Mouse (Mus musculus) B cell, adult 67 days (primary cell): Measurements from ENCODE around the gene Ndst2. TPM values are rescaled to one million over a fixed set of nuclear protein-coding genes. Genes with fewer than 3 reads are reported as not detected.

Source experiments
- total RNA-seq, 2 experiments: library from RNA; stranded (reverse); gene quantifications; 4 replicates each; pipeline ENCODE4 v1.2.4; 2023

Ndst2 gene
- total RNA-seq = 10 to 100 TPM; 60.4 to 71.2 TPM

GRCm38 (mm10) chr14:20733952-20734774, at the start of gene Ndst2:
TSS of gene Ndst2 (minus strand) at chr14:20734562.

GRCm38 (mm10) chr14:20707201-20708190, 26.9 kb downstream of the Ndst2 start, which contains the start of gene Zswim8:
TSS of gene Zswim8 (plus strand) at chr14:20707552.

GRCm38 (mm10) chr14:20702741-20703381, 31.5 kb downstream of the Ndst2 start, which contains the start of gene Chchd1:
TSS of gene Chchd1 (plus strand) at chr14:20703006.

GRCm38 (mm10) chr14:20694884-20695760, 39.2 kb downstream of the Ndst2 start, which contains the start of gene Fut11:
TSS of gene Fut11 (plus strand) at chr14:20694968.

GRCm38 (mm10) chr14:20674064-20674833, 60.1 kb downstream of the Ndst2 start, which contains the start of gene Sec24c:
TSS of gene Sec24c (plus strand) at chr14:20674308.

Other genes starting within 250 kb of the Ndst2 start
- 1 to 10 TPM; 5.6 to 8.4 TPM for gene Mss51, start 237.7 kb downstream of the Ndst2 start, total RNA-seq
- 100 to 1,000 TPM; 109 to 120 TPM for gene Ppp3cb, start 188.0 kb downstream of the Ndst2 start, total RNA-seq
- gene Usp54, start 93.5 kb downstream of the Ndst2 start, total RNA-seq = 1 to 10 TPM; 5.1 to 5.2 TPM
- gene Myoz1, start 78.0 kb downstream of the Ndst2 start, total RNA-seq = not detected
- not detected for gene Synpo2l, start 66.2 kb downstream of the Ndst2 start, total RNA-seq
- gene Sec24c, start 60.3 kb downstream of the Ndst2 start, total RNA-seq = 100 to 1,000 TPM; 260 to 268 TPM
- 10 to 100 TPM in 1 of 2 experiments, 1 to 10 TPM in 1; 9.5 to 10.5 TPM for gene Fut11, start 39.6 kb downstream of the Ndst2 start, total RNA-seq
- gene Chchd1, start 31.6 kb downstream of the Ndst2 start, total RNA-seq = 10 to 100 TPM; 36.8 to 40.7 TPM
- 100 to 1,000 TPM; 175 to 196 TPM for gene Zswim8, start 27.0 kb downstream of the Ndst2 start, total RNA-seq
- 10 to 100 TPM; 20.3 to 21.6 TPM for gene Camk2g, start 59.5 kb upstream of the Ndst2 start, total RNA-seq
- gene Plau, start 102.1 kb upstream of the Ndst2 start, total RNA-seq = 1 to 10 TPM; 1.2 to 1.6 TPM
- gene Vcl, start 194.8 kb upstream of the Ndst2 start, total RNA-seq = 10 to 100 TPM; 19.8 to 23.6 TPM